Mouse (Mus musculus) forebrain, postnatal 0 days (tissue): ENCODE data around the gene Apoc4. TPM values are rescaled to one million over a fixed set of nuclear protein-coding genes. Genes with fewer than 3 reads are reported as not detected.

ENCODE experiments used
- ATAC-seq: fragments of 200-750 bp; cut with Nextera tagmentation; 2 replicates; pipeline ENCODE4 v1.8.0; 2017; ENCODE audit warnings: mild to moderate bottlenecking, moderate library complexity
- DNase-seq: peaks from one replicate; pipeline ENCODE4 v3.0.0-alpha.2; 2015
- H3K27ac ChIP-seq: fragments of 300-500 bp; sonication (generic); 2 replicates; pipeline ENCODE4 v1.5.1; 2014; ENCODE audit warnings: low read depth, mild to moderate bottlenecking, antibody characterized with exemption, low read length, moderate library complexity, mixed read lengths
- H3K27me3 ChIP-seq: fragments of 300-500 bp; sonication (generic); 2 replicates; pipeline ENCODE4 v1.6.1; 2014; ENCODE audit warnings: mild to moderate bottlenecking, low read length, mixed read lengths; ENCODE audit not compliant: insufficient read depth
- H3K36me3 ChIP-seq: fragments of 300-500 bp; sonication (generic); 2 replicates; pipeline ENCODE4 v1.6.1; 2014; ENCODE audit warnings: mild to moderate bottlenecking, moderate library complexity; ENCODE audit not compliant: insufficient read depth
- H3K4me1 ChIP-seq: fragments of 300-500 bp; sonication (generic); 2 replicates; pipeline ENCODE4 v1.6.1; 2014; ENCODE audit warnings: antibody characterized with exemption; ENCODE audit not compliant: insufficient read depth
- H3K4me2 ChIP-seq: fragments of 300-500 bp; sonication (generic); 2 replicates; pipeline ENCODE4 v1.6.1; 2014; ENCODE audit warnings: low read depth, mild to moderate bottlenecking, moderate library complexity
- H3K4me3 ChIP-seq: fragments of 300-500 bp; sonication (generic); 2 replicates; pipeline ENCODE4 v1.5.1; 2014; ENCODE audit warnings: low read depth, low read length, mixed read lengths
- H3K9ac ChIP-seq: fragments of 300-500 bp; sonication (generic); 2 replicates; pipeline ENCODE4 v1.6.1; 2014; ENCODE audit warnings: mild to moderate bottlenecking
- H3K9me3 ChIP-seq: fragments of 300-500 bp; sonication (generic); 2 replicates; pipeline ENCODE4 v1.6.1; 2016; ENCODE audit warnings: low read length
- CTCF ChIP-seq: sonication (generic); IDR thresholded peaks from 2 replicates; pipeline ENCODE4 v1.5.1; 2016; ENCODE audit warnings: antibody characterized with exemption, control low read depth, low read depth
- WGBS: fragments of 180-500 bp; shearing (Covaris S2); extraction: QIAGEN DNeasy Blood & Tissue Kit; methylation state at CpG from one replicate; pipeline ENCODE4 v1.1.7; 2014; 5-methylcytosine and 5-hydroxymethylcytosine counted together
- polyA plus RNA-seq: library from polyadenylated mRNA; unstranded; fragments of >200 nt; fragmentation: Nextera tagmentation; extraction: Ambion mirVana; gene quantifications from 2 replicates; pipeline ENCODE4 v1.2.1, GENCODE M21; 2015
- total RNA-seq: library from RNA; depleted of rRNA; stranded (reverse); fragments of >200 nt; gene quantifications from 2 replicates; pipeline ENCODE4 v1.2.3, GENCODE M21; 2014; rRNA removed

Gene Apoc4
- total and polyA plus RNA-seq, 2 experiments from 2014 or later, result not detected

DNA sequence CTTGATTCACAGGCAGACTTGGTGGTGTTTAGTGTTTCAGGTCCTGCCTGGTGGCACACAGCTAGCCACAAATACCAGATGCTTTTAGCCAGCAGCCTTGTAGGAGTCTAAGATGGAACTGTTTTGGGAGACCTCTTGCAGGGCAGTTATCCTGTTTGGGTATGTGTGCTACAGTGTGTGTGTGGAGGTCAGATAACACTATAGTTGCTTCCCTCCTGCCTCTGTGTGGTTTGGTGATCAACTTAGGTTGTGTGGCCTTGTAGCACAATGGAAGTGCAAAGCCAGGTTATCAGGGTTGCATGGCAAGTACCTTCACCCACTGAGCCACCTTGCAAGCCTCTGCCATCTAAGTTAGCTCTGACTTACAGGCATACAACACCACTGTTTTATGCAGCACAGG, 48.6 kb downstream of the Apoc4 start:
- TF ChIP-seq CTCF, result no peak

GRCm38 (mm10) chr7:19632275-19632674, 49.0 kb downstream of the Apoc4 start:
- H3K27ac ChIP-seq, result no peak overlapping the region
- ATAC-seq (no peak), DNase-seq (no peak)
- H3K9me3 ChIP-seq, result no peaks in the 10 kb centered on the region
- no peak overlapping the region for H3K4me2 ChIP-seq
- no peaks in the 10 kb centered on the region for H3K4me1 ChIP-seq
- H3K9ac ChIP-seq, result no peak overlapping the region
- H3K36me3 ChIP-seq, result peaks cover 49% of the 10 kb centered on the region
- TF ChIP-seq CTCF, result no peak
- H3K27me3 ChIP-seq, result no peaks in the 10 kb centered on the region
- H3K4me3 ChIP-seq, result no peak overlapping the region

More for the DNA sequence above, 48.6 kb downstream of the Apoc4 start:
- no peaks in the 10 kb centered on the region for H3K4me1 ChIP-seq
- no peak for DNase-seq
- no peak overlapping the region for H3K9ac ChIP-seq
- no peak overlapping the region for H3K4me3 ChIP-seq
- H3K27me3 ChIP-seq, result no peaks in the 10 kb centered on the region
- H3K27ac ChIP-seq, result no peak overlapping the region
- H3K9me3 ChIP-seq, result no peaks in the 10 kb centered on the region
- no peak for ATAC-seq
- no peak overlapping the region for H3K4me2 ChIP-seq
- peaks cover 54% of the 10 kb centered on the region for H3K36me3 ChIP-seq

DNA sequence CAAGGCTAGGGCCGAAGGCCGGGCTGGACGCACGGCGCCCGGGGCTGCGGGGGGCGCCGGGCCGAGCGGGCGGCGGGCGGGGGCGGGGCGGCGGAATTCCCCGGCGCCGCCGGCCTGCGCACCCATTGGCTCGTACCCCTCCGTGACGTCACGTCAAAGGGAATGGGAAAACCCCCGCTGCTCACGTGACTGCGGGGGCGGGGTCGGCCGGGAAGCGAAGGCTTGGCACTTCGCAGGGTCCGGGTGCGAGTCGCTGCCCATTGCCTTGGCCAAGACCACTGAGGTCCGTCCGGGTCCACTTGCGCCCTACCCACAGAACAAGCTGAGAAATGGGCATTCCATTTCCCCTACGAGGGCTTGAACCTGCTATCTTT, 51.9 kb downstream of the Apoc4 start, which contains the start of gene Relb:
Gene Relb, minus strand, starts transcription at position 78 of the 374 bp plus-strand sequence.
- H3K27ac ChIP-seq, result peak within 1 kb of the TSS; percentile 57; the same call in 1 of the 2 replicates
- H3K4me1 ChIP-seq, result no peaks in the 10 kb centered on the region
- H3K9me3 ChIP-seq, result no peaks in the 10 kb centered on the region
- no peaks in the 10 kb centered on the region for H3K27me3 ChIP-seq
- H3K36me3 ChIP-seq, result peaks cover 20% of the 10 kb centered on the region
- 4% methylated on average over 39 of the region's 41 CpGs for WGBS
- no peak for TF ChIP-seq CTCF
- peak within 1 kb of the TSS; percentile 49 for H3K9ac ChIP-seq
- peak within 1 kb of the TSS; percentile 92 for H3K4me2 ChIP-seq
- ATAC-seq (peak; percentile 85), DNase-seq (peak; percentile 92)
- peak within 1 kb of the TSS; percentile 76 for H3K4me3 ChIP-seq

DNA sequence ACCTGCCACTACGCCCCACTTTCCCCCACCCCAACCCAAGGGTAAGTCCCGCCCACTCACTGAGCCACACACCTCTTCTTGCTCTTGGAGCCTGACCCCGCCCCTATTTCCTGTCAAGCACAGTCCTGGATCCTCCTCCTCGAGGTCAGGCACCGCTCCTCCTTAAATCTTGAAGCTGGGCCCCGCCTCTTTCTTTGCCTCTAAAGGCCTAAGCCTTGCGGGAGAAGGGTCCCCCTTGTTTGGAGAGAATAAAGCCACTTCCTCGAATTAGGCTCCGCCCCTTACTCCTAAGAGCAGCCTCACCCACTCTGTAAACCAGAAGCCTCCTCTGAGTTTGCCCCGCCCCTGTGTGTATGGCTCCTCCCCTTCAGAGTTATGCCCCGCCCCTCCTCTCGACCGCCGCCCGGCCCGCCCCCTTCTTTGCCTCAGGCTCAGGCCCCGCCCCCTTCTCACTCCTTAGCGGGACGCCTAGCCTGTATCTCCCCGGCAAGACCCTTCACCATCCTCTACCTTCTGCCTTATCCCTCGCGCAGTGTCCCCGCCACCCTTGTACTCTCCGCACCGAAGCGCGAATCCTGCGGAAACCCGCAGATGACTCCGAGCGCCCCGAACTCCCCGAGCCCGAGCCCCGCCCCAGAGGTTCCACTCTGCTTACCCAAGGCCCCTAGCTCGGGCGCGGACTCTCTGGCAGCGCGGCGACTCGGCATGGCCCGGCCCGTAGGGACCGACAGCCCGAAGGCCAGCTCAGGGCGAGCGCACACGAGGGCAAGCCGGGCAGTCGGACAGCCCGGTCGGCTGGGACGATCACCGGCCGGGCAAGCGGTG, 52.5 kb downstream of the Apoc4 start:
- peak overlapping the region; percentile 57; the same call in 1 of the 2 replicates for H3K27ac ChIP-seq
- TF ChIP-seq CTCF, result no peak
- no peaks in the 10 kb centered on the region for H3K9me3 ChIP-seq
- peak overlapping the region; percentile 76 for H3K4me3 ChIP-seq
- no peaks in the 10 kb centered on the region for H3K4me1 ChIP-seq
- no peaks in the 10 kb centered on the region for H3K27me3 ChIP-seq
- 2% methylated on average over 53 of the region's 57 CpGs for WGBS
- DNase-seq (peak; percentile 82), ATAC-seq (peak; percentile 82)
- H3K36me3 ChIP-seq, result peaks cover 14% of the 10 kb centered on the region
- H3K4me2 ChIP-seq, result peak overlapping the region; percentile 92
- H3K9ac ChIP-seq, result peak overlapping the region; percentile 49

GRCm38 (mm10) chr7:19628192-19628535, 53.1 kb downstream of the Apoc4 start:
- no peak for TF ChIP-seq CTCF

More at GRCm38 (mm10) chr7:19628192-19628535, 53.1 kb downstream of the Apoc4 start:
- DNase-seq (no peak), ATAC-seq (no peak)
- Histone ChIP-seq H3K27ac (no peak overlapping the region), H3K4me3 (peak overlapping the region; percentile 76), H3K4me1 (no peaks in the 10 kb centered on the region), H3K4me2 (peak overlapping the region; percentile 92), H3K27me3 (no peaks in the 10 kb centered on the region), H3K9me3 (no peaks in the 10 kb centered on the region), H3K36me3 (peaks cover 9% of the 10 kb centered on the region), H3K9ac (peak overlapping the region; percentile 49; the same call in 1 of the 2 replicates)
- WGBS, result 16% methylated on average over 17 of the region's 17 CpGs

Other genes starting within 250 kb of the Apoc4 start
- gene Mark4, start 222.7 kb downstream of the Apoc4 start, total RNA-seq, result 46.7 and 47.1 TPM in 2 replicates
- 16.1 and 21.0 TPM in 2 replicates for gene Mark4, start 222.7 kb downstream of the Apoc4 start, polyA plus RNA-seq
- 0.14 and 0.23 TPM in 2 replicates for gene Exoc3l2, start 218.1 kb downstream of the Apoc4 start, total RNA-seq
- 0.36 and 0.38 TPM in 2 replicates for gene Exoc3l2, start 218.1 kb downstream of the Apoc4 start, polyA plus RNA-seq
- 17.3 and 17.8 TPM in 2 replicates for gene Bloc1s3, start 173.1 kb downstream of the Apoc4 start, total RNA-seq
- gene Bloc1s3, start 173.1 kb downstream of the Apoc4 start, polyA plus RNA-seq, result 4.5 and 5.1 TPM in 2 replicates
- gene Trappc6a, start 173.1 kb downstream of the Apoc4 start, total RNA-seq, result 28.5 and 28.8 TPM in 2 replicates
- gene Trappc6a, start 173.1 kb downstream of the Apoc4 start, polyA plus RNA-seq, result 38.7 and 38.8 TPM in 2 replicates
- 2.0 and 3.4 TPM in 2 replicates for gene Nkpd1, start 163.6 kb downstream of the Apoc4 start, total RNA-seq
- 1.1 and 2.3 TPM in 2 replicates for gene Nkpd1, start 163.6 kb downstream of the Apoc4 start, polyA plus RNA-seq
- 86.4 and 87.8 TPM in 2 replicates for gene Ppp1r37, start 118.4 kb downstream of the Apoc4 start, total RNA-seq
- 23.4 and 27.2 TPM in 2 replicates for gene Ppp1r37, start 118.4 kb downstream of the Apoc4 start, polyA plus RNA-seq
- gene Zfp296, start 104.2 kb downstream of the Apoc4 start, total RNA-seq, result 0.31 and 1.2 TPM in 2 replicates
- 0.09 and 0.16 TPM in 2 replicates for gene Zfp296, start 104.2 kb downstream of the Apoc4 start, polyA plus RNA-seq
- gene Gemin7, start 103.9 kb downstream of the Apoc4 start, total RNA-seq, result 38.2 and 56.4 TPM in 2 replicates
- 145 and 148 TPM in 2 replicates for gene Gemin7, start 103.9 kb downstream of the Apoc4 start, polyA plus RNA-seq
- 56.0 and 89.0 TPM in 2 replicates for gene Clasrp, start 77.0 kb downstream of the Apoc4 start, total RNA-seq
- 50.1 and 56.8 TPM in 2 replicates for gene Clasrp, start 77.0 kb downstream of the Apoc4 start, polyA plus RNA-seq
- 6.5 and 6.9 TPM in 2 replicates for gene Relb, start 52.0 kb downstream of the Apoc4 start, total RNA-seq
- gene Relb, start 52.0 kb downstream of the Apoc4 start, polyA plus RNA-seq, result 4.5 and 5.4 TPM in 2 replicates
- 93.2 and 109 TPM in 2 replicates for gene Clptm1, start 16.4 kb downstream of the Apoc4 start, total RNA-seq
- gene Clptm1, start 16.4 kb downstream of the Apoc4 start, polyA plus RNA-seq, result 111 and 136 TPM in 2 replicates
- 0.86 TPM in 1 of 2 replicates, not detected in the other for gene Apoc2, start 3.5 kb downstream of the Apoc4 start, total RNA-seq
- 0.50 TPM in 1 of 2 replicates, not detected in the other for gene Apoc2, start 3.5 kb downstream of the Apoc4 start, polyA plus RNA-seq
- not detected in 2 replicates for gene Gm44805, start 56 bp downstream of the Apoc4 start, total RNA-seq
- not detected in 2 replicates for gene Gm44805, start 56 bp downstream of the Apoc4 start, polyA plus RNA-seq
- gene Apoc1, start 11.2 kb upstream of the Apoc4 start, total RNA-seq, result 2.1 and 5.3 TPM in 2 replicates
- gene Apoc1, start 11.2 kb upstream of the Apoc4 start, polyA plus RNA-seq, result 3.0 and 5.5 TPM in 2 replicates
- 1,116 and 1,436 TPM in 2 replicates for gene Apoe, start 17.7 kb upstream of the Apoc4 start, total RNA-seq
- gene Apoe, start 17.7 kb upstream of the Apoc4 start, polyA plus RNA-seq, result 1,283 and 1,495 TPM in 2 replicates
- gene Tomm40, start 34.0 kb upstream of the Apoc4 start, total RNA-seq, result 98.9 and 113 TPM in 2 replicates
- gene Tomm40, start 34.0 kb upstream of the Apoc4 start, polyA plus RNA-seq, result 146 and 147 TPM in 2 replicates
- 44.2 and 44.7 TPM in 2 replicates for gene Nectin2, start 69.0 kb upstream of the Apoc4 start, total RNA-seq
- 47.2 and 48.7 TPM in 2 replicates for gene Nectin2, start 69.0 kb upstream of the Apoc4 start, polyA plus RNA-seq
- 12.2 and 19.5 TPM in 2 replicates for gene Bcam, start 89.5 kb upstream of the Apoc4 start, total RNA-seq
- gene Bcam, start 89.5 kb upstream of the Apoc4 start, polyA plus RNA-seq, result 10.9 and 12.7 TPM in 2 replicates
- gene Cblc, start 115.3 kb upstream of the Apoc4 start, total RNA-seq, result 0.38 and 1.1 TPM in 2 replicates
- 0.67 and 0.84 TPM in 2 replicates for gene Cblc, start 115.3 kb upstream of the Apoc4 start, polyA plus RNA-seq
- gene Bcl3, start 141.3 kb upstream of the Apoc4 start, total RNA-seq, result 0.43 and 0.77 TPM in 2 replicates
- gene Bcl3, start 141.3 kb upstream of the Apoc4 start, polyA plus RNA-seq, result 0.28 and 0.86 TPM in 2 replicates
- gene Gm19345, start 170.5 kb upstream of the Apoc4 start, total RNA-seq, result 32.4 and 33.3 TPM in 2 replicates
- 14.6 and 16.4 TPM in 2 replicates for gene Gm19345, start 170.5 kb upstream of the Apoc4 start, polyA plus RNA-seq
- not detected in 2 replicates for gene Ceacam16, start 179.8 kb upstream of the Apoc4 start, total RNA-seq
- gene Ceacam16, start 179.8 kb upstream of the Apoc4 start, polyA plus RNA-seq, result 0.53 and 0.84 TPM in 2 replicates
- gene Ceacam19, start 206.5 kb upstream of the Apoc4 start, total RNA-seq, result not detected in 2 replicates
- not detected in 2 replicates for gene Ceacam19, start 206.5 kb upstream of the Apoc4 start, polyA plus RNA-seq
- 12.0 and 12.8 TPM in 2 replicates for gene Pvr, start 239.7 kb upstream of the Apoc4 start, total RNA-seq
- 4.2 and 6.1 TPM in 2 replicates for gene Pvr, start 239.7 kb upstream of the Apoc4 start, polyA plus RNA-seq